Mouse (Mus musculus) lung, adult 2 months (tissue): Measurements from ENCODE around the gene Erg.

Experiments
- CTCF ChIP-seq: fragments of 200-500 bp; IDR thresholded peaks from 2 replicates; pipeline ENCODE4 v1.5.1; 2011; ENCODE audit warnings: mild to moderate bottlenecking, low read length, control low read depth; ENCODE audit not compliant: insufficient read depth
- POLR2A ChIP-seq: fragments of 200-500 bp; IDR thresholded peaks from 2 replicates; pipeline ENCODE4 v1.6.1; 2011; ENCODE audit warnings: low read depth, mild to moderate bottlenecking, control low read depth, low read length, borderline replicate concordance; ENCODE audit errors: extremely low read depth

DNA sequence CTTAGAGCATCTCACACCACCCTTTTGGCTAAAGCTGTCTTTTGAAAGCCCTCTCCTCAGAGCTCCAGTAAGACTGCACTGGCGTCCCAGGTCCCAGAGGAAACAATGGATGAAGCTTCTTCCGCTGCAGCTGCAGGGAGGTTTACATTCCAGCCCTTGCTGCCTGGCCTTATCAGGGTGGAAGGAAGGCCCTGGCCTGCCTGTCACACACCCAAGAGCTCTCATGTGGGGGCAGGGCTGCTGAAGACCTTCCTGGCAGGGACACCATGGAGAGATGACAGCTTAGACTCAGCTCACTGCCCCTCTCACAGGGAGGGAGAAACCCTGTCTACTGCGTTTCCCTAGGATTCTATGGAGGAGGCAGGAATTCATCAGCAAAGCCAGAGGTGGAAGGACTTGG is 239.2 kb downstream of the Erg start:
- TF ChIP-seq CTCF (no peak), POLR2A (peak; percentile 38; the same call in 1 of the 2 replicates)
